In the genomic region with DNA sequence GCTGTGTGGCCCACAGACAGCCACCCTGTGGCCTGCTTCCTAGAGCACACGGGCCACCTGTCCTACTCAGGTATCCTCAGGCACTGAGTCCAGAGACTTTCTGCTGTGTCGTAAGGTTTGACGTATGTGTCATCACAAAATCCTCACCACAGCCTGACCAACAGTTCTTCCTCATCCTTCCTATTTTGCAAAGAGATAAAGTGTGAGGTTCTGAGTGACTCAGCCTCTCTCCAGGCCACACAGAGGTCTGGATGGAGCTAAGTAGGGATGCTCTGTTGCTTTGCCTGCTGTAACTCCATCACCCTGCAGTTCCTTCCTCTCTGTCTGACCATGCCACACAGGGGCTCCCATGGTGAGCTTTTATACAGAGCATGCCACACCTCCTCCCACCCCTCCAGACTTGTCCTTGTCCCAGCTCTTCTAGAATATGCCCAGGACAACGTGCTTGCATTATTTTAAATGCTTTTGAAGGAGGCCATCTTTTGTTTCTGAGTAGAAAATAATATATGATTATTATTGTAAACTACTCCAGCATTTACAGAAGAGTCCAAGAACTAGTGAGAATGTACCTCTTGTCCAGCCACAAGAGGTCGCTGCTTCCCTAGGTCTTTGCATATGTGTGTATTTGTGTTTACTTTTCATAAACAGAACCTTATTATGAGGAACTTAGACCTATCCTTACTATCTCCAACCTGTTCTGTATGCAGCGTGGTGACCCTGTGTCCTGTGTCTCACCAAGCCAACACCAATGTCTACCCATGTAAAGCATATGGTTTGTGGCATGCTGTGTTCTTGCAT, we compare ENCODE assay signal across 8 mouse cellular contexts. TPM values are rescaled to one million over a fixed set of nuclear protein-coding genes. Genes with fewer than 3 reads are reported as not detected.
DNase-seq lines count a peak whose midpoint lies in the region; ATAC-seq lines count a peak whose summit lies in the region.

No protein-coding gene starts in this region.

- H3K27me3 ChIP-seq in heart, embryonic 11.5 days (ENCODE audit: control insufficient read depth, insufficient read depth, low read length): no peaks in the 10 kb centered on the region
- H3K27me3 ChIP-seq in midbrain, embryonic 15.5 days (replicated peaks): no peaks in the 10 kb centered on the region

- no peak overlapping the region for H3K4me2 ChIP-seq in heart, embryonic 11.5 days
- no peak overlapping the region for H3K4me2 ChIP-seq in midbrain, embryonic 15.5 days

- peaks cover 3% of the 10 kb centered on the region; the same call in 1 of the 2 replicates for H3K4me1 ChIP-seq in heart, embryonic 11.5 days (ENCODE audit: control insufficient read depth, insufficient read depth, low read length)
- no peaks in the 10 kb centered on the region for H3K4me1 ChIP-seq in midbrain, embryonic 15.5 days

- H3K4me3 ChIP-seq in heart, embryonic 11.5 days (ENCODE audit: low read depth, low read length): no peak overlapping the region
- no peak overlapping the region for H3K4me3 ChIP-seq in midbrain, embryonic 15.5 days

- ATAC-seq in heart, embryonic 11.5 days (replicated peaks; ENCODE audit: insufficient number of reproducible peaks, low FRiP score, low TSS enrichment): no peak
- ATAC-seq in midbrain, embryonic 15.5 days (replicated peaks): no peak

- no peak overlapping the region for H3K27ac ChIP-seq in heart, embryonic 11.5 days (ENCODE audit: low read depth, low read length)
- no peak overlapping the region for H3K27ac ChIP-seq in midbrain, embryonic 15.5 days

- H3K9ac ChIP-seq in heart, embryonic 11.5 days (ENCODE audit: low read depth, low read length): no peak overlapping the region
- H3K9ac ChIP-seq in midbrain, embryonic 15.5 days: no peak overlapping the region

- no peaks in the 10 kb centered on the region for H3K36me3 ChIP-seq in heart, embryonic 11.5 days (ENCODE audit: control insufficient read depth, insufficient read depth, low read length)
- H3K36me3 ChIP-seq in midbrain, embryonic 15.5 days (replicated peaks): no peaks in the 10 kb centered on the region

- H3K9me3 ChIP-seq in heart, embryonic 11.5 days (replicated peaks; ENCODE audit: control insufficient read depth, low read length): no peaks in the 10 kb centered on the region
- no peaks in the 10 kb centered on the region for H3K9me3 ChIP-seq in midbrain, embryonic 15.5 days

- WGBS in heart, embryonic 11.5 days (ENCODE audit: insufficient replicate concordance): 53% methylated on average over 6 of the region's 6 CpGs
- WGBS in midbrain, embryonic 15.5 days: 66% methylated on average over 6 of the region's 6 CpGs

- peak; percentile 43 for DNase-seq in heart, postnatal 4 days
- peak; percentile 31 for DNase-seq in retina, embryonic 14.5 days (ENCODE audit: low spot score)
- no peak for DNase-seq in retina, postnatal 1 day
- peak; percentile 22 for DNase-seq in c-Kit-negative CD71-positive TER-119-positive erythroid progenitor cells, embryonic 14.5 days (ENCODE audit: low read depth, low spot score)
- peak; percentile 11 for DNase-seq in thymus, postnatal 25 days
- no peak for DNase-seq in layer of hippocampus, postnatal 10 days (ENCODE audit: low spot score in 2 of 2)

RNA-seq across cellular contexts. Expression of a gene that starts 43.3 kb away (rescaled TPM):
- 1 to 10 TPM; 6.3 to 6.7 TPM for total RNA-seq in heart, postnatal 4 days (2021)
- 2.7 and 4.3 TPM in 2 replicates for polyA plus RNA-seq in heart, embryonic 11.5 days (2014; fragmentation: Nextera tagmentation; extraction: Ambion mirVana)
- total RNA-seq in layer of hippocampus, postnatal 10 days (2021): 1 to 10 TPM; 1.2 to 3.0 TPM
- 0.30 and 0.79 TPM in 2 replicates for polyA plus RNA-seq in midbrain, embryonic 15.5 days (2015; fragmentation: Nextera tagmentation; extraction: Ambion mirVana)

Comparison
In these comparisons a context has a peak if more than half of its experiments do, and no peak if none do; other contexts are left out.
1. DNase-seq: peak in heart, postnatal 4 days (single experiment), retina, embryonic 14.5 days (single experiment), c-Kit-negative CD71-positive TER-119-positive erythroid progenitor cells, embryonic 14.5 days (single experiment) and thymus, postnatal 25 days (single experiment); none in retina, postnatal 1 day (single experiment) and layer of hippocampus, postnatal 10 days (0 of 2).